Mouse (Mus musculus) CH12.LX (cell line): ENCODE results near the gene Hist1h2be. TPM values are rescaled to one million over a fixed set of nuclear protein-coding genes. Genes with fewer than 3 reads are reported as not detected.
A peak's percentile ranks its signal among the peaks of the same experiment; 100 is the strongest.
"Not testable (repeated sequence)": the region's sequence is repeated elsewhere in the genome, so short reads cannot be mapped to it uniquely, and the experiment has no call there.

Experiments
- DNase-seq: peaks from one replicate; pipeline ENCODE4 v3.0.0-alpha.2; 2013; ENCODE audit errors: extremely low read depth
- H3K27ac ChIP-seq: 2 replicates; pipeline ENCODE4 v1.5.1; 2012; ENCODE audit warnings: low read depth, mild to moderate bottlenecking, control low read depth, moderate library complexity; ENCODE audit not compliant: insufficient read depth
- H3K27me3 ChIP-seq: replicated peaks from 2 replicates; pipeline ENCODE3; 2012; ENCODE audit warnings: inconsistent platforms
- H3K36me3 ChIP-seq, 2 experiments: replicated peaks in 1 of 2; 2 replicates each; pipeline versions ENCODE3 to v1.6.1; 2012; ENCODE audit warnings: inconsistent platforms in 1 of 2, low read length in 1 of 2, mild to moderate bottlenecking in 1 of 2, mixed read lengths in 1 of 2, moderate library complexity in 1 of 2; ENCODE audit not compliant: control insufficient read depth in 1 of 2, insufficient read depth in 1 of 2
- H3K4me1 ChIP-seq, 2 experiments: 2 replicates each; pipeline ENCODE4 v1.6.1; 2012; ENCODE audit warnings: inconsistent platforms in 1 of 2, moderate library complexity in 1 of 2; ENCODE audit not compliant: insufficient read depth in 2 of 2, control insufficient read depth in 1 of 2
- H3K4me2 ChIP-seq: 2 replicates; pipeline ENCODE4 v1.6.1; 2012; ENCODE audit warnings: low read depth, mild to moderate bottlenecking, control low read depth; ENCODE audit not compliant: poor library complexity, insufficient read depth, severe bottlenecking
- H3K4me3 ChIP-seq, 3 experiments: fragments of 150-350 bp in 1 of 3; sonication (generic) in 1 of 3; replicated peaks in 1 of 3; 2 replicates each; pipeline versions ENCODE3 to v1.5.1; 2011 to 2012; ENCODE audit warnings: low read depth in 2 of 3, low read length in 2 of 3, mild to moderate bottlenecking in 2 of 3, moderate library complexity in 2 of 3, control low read depth in 1 of 3, improper control_type of control experiment in 1 of 3, inconsistent platforms in 1 of 3, mixed read lengths in 1 of 3; ENCODE audit not compliant: poor library complexity in 1 of 3
- H3K79me2 ChIP-seq: replicated peaks from 2 replicates; pipeline ENCODE4 v1.6.1; 2012; ENCODE audit warnings: mild to moderate bottlenecking, moderate library complexity; ENCODE audit not compliant: control insufficient read depth, poor library complexity, insufficient read depth, severe bottlenecking; ENCODE audit errors: extremely low read depth
- H3K9ac ChIP-seq: 2 replicates; pipeline ENCODE4 v1.6.1; 2012; ENCODE audit warnings: low read depth, mild to moderate bottlenecking, control low read depth, moderate library complexity; ENCODE audit not compliant: insufficient read depth
- H3K9me3 ChIP-seq: replicated peaks from 2 replicates; pipeline ENCODE3; 2012; ENCODE audit warnings: low read length, inconsistent platforms, mixed read lengths
- BHLHE40 ChIP-seq: IDR thresholded peaks from 2 replicates; pipeline ENCODE4 v1.6.1; 2011; ENCODE audit warnings: mild to moderate bottlenecking, low read depth, low read length, improper control_type of control experiment
- CTCF ChIP-seq, 2 experiments: IDR thresholded peaks in 1 of 2; conservative IDR thresholded peaks in 1 of 2; 2 replicates each; pipeline ENCODE4 v1.5.1; 2011 to 2012; ENCODE audit warnings: low read depth in 2 of 2, low read length in 2 of 2, improper control_type of control experiment in 1 of 2, inconsistent platforms in 1 of 2, mild to moderate bottlenecking in 1 of 2, moderate library complexity in 1 of 2
- ELF1 ChIP-seq: IDR thresholded peaks from 2 replicates; pipeline ENCODE4 v1.6.1; 2014; ENCODE audit warnings: low read depth, mild to moderate bottlenecking, inconsistent platforms, low read length, improper control_type of control experiment
- ETS1 ChIP-seq: conservative IDR thresholded peaks from 2 replicates; pipeline ENCODE4 v1.6.1; 2012; ENCODE audit warnings: low read depth, mild to moderate bottlenecking, inconsistent platforms, low read length, improper control_type of control experiment, moderate library complexity
- IRF4 ChIP-seq: IDR thresholded peaks from 2 replicates; pipeline ENCODE4 v1.6.1; 2014; ENCODE audit warnings: low read depth, mild to moderate bottlenecking, inconsistent platforms, low read length, improper control_type of control experiment
- JUN ChIP-seq: IDR thresholded peaks from 2 replicates; pipeline ENCODE4 v1.6.1; 2011; ENCODE audit warnings: low read depth, mild to moderate bottlenecking, low read length, improper control_type of control experiment, moderate library complexity; ENCODE audit not compliant: insufficient read depth
- MYC ChIP-seq: IDR thresholded peaks from 2 replicates; pipeline ENCODE4 v1.6.1; 2011; ENCODE audit warnings: low read depth, mild to moderate bottlenecking, improper control_type of control experiment, low read length
- POLR2A ChIP-seq: IDR thresholded peaks from 2 replicates; pipeline ENCODE4 v1.6.1; 2011; ENCODE audit warnings: low read depth, mild to moderate bottlenecking, improper control_type of control experiment, low read length
- RCOR1 ChIP-seq: conservative IDR thresholded peaks from 2 replicates; pipeline ENCODE4 v1.6.1; 2012; ENCODE audit warnings: low read depth, mild to moderate bottlenecking, inconsistent platforms, low read length, improper control_type of control experiment
- UBTF ChIP-seq: IDR thresholded peaks from 2 replicates; pipeline ENCODE4 v1.6.1; 2012; ENCODE audit warnings: low read depth, mild to moderate bottlenecking, inconsistent platforms, low read length, improper control_type of control experiment, moderate library complexity
- USF2 ChIP-seq: conservative IDR thresholded peaks from 2 replicates; pipeline ENCODE4 v1.6.1; 2011; ENCODE audit warnings: low read depth, low read length, improper control_type of control experiment
- ZNF384 ChIP-seq: IDR thresholded peaks from 2 replicates; pipeline ENCODE4 v1.6.1; 2012; ENCODE audit warnings: low read depth, low read length, improper control_type of control experiment, inconsistent platforms
- dilution Hi-C: fragments of 300-500 bp; cut with MboI; formaldehyde crosslinking; loops from 2 replicates; pipeline ENCODE4 v1.14.3; 2020; ENCODE audit warnings: low sequenced_read_pairs; ENCODE audit not compliant: extremely low pct_unique_long_range_greater_than_20kb, extremely low pct_ligation_motif_present
- in situ Hi-C: fragments of 300-500 bp; cut with MboI; formaldehyde crosslinking; loops from 3 replicates; pipeline ENCODE4 v1.14.3; 2019; ENCODE audit warnings: low sequenced_read_pairs, low pct_ligation_motif_present, low pct_unique_long_range_greater_than_20kb, mixed read lengths
- polyA plus RNA-seq: library from polyadenylated mRNA; unstranded; fragments of >175 nt; gene quantifications from 2 replicates; pipeline ENCODE4 v1.2.1, GENCODE M21; 2012; ENCODE audit warnings: low read depth; ENCODE audit not compliant: insufficient read length
- total RNA-seq, 2 experiments: library from RNA; depleted of rRNA; stranded (reverse); fragments of 300-350 nt in 1 of 2; fragments of >200 nt in 1 of 2; gene quantifications; 2 replicates each; pipeline ENCODE4 v1.2.3; 2012 to 2014

Gene Hist1h2be
- total and polyA plus RNA-seq, 3 experiments: 0.70 to 282 (median 4.7) TPM

GRCm38 (mm10) chr13:23561883-23562659 is 58.9 kb downstream of the Hist1h2be start, which contains the start of gene Hist1h3e (continued):
- peak; percentile 41; the same call in 1 of the 2 replicates for TF ChIP-seq BHLHE40
- peak; percentile 25; the same call in 1 of the 2 replicates for TF ChIP-seq MYC
- peak; percentile 95 for TF ChIP-seq UBTF
- peak; percentile 99 for TF ChIP-seq ELF1
- 0 out of 2 replicates have a peak, but pooled peaks have one; percentile 58 for TF ChIP-seq RCOR1
- TF ChIP-seq, all 38 proteins: peak for 25; not testable (repeated sequence) for 13

GRCm38 (mm10) chr13:23561531-23561882 is 59.4 kb downstream of the Hist1h2be start:
- H3K79me2 ChIP-seq, H3K4me2 ChIP-seq, DNase-seq, H3K27me3 ChIP-seq, H3K36me3 ChIP-seq, H3K9me3 ChIP-seq, dilution Hi-C loops: not testable (repeated sequence)
- Histone ChIP-seq H3K4me1 (peaks cover 3 to 30% of the 10 kb centered on the region in 2 experiments; a peak in 2 of 4 replicates), H3K27ac (peak overlapping the region; percentile 71), H3K4me3 (peak overlapping the region in 2 of 3 experiments; percentile 34 to 36), H3K9ac (peak overlapping the region; percentile 60; the same call in 1 of the 2 replicates)
- in situ Hi-C loops: loop anchor here (25.0 kb wide), 1 partner anchor 1824 kb away; the partner anchor contains the start of gene Hist1h4j

GRCm38 (mm10) chr13:23560699-23561098 is 60.2 kb downstream of the Hist1h2be start:
- not testable (repeated sequence) for H3K4me3 ChIP-seq, H3K27me3 ChIP-seq, H3K9ac ChIP-seq, H3K9me3 ChIP-seq, H3K4me2 ChIP-seq, DNase-seq
- TF ChIP-seq POLR2A: peak; percentile 40; the same call in 1 of the 2 replicates
- peak; percentile 37; the same call in 1 of the 2 replicates for TF ChIP-seq ZNF384
- TF ChIP-seq, all 38 proteins: peak for 2; not testable (repeated sequence) for 36
- H3K27ac ChIP-seq, H3K79me2 ChIP-seq, H3K36me3 ChIP-seq, dilution Hi-C loops: not testable (repeated sequence)
- in situ Hi-C loops: loop anchor here (25.0 kb wide), 1 partner anchor 1823 kb away; the partner anchor contains the start of gene Hist1h4j
- H3K4me1 ChIP-seq: peaks cover 3 to 30% of the 10 kb centered on the region in 2 experiments; a peak in 2 of 4 replicates

GRCm38 (mm10) chr13:23556906-23557305 is 64.0 kb downstream of the Hist1h2be start:
- H3K4me2 ChIP-seq: peak overlapping the region; percentile 74
- no peaks in the 10 kb centered on the region for H3K36me3 ChIP-seq
- H3K27me3 ChIP-seq: no peaks in the 10 kb centered on the region
- no peak for TF ChIP-seq POLR2A
- no peak for TF ChIP-seq CTCF (conservative IDR thresholded peaks at IDR 0.05 in 1 of 2, IDR thresholded peaks at IDR 0.05 in 1 of 2; ENCODE audit: low read depth in 2 of 2, low read length in 2 of 2)
- no peak for TF ChIP-seq USF2
- no peak for TF ChIP-seq ETS1
- TF ChIP-seq IRF4: no peak
- TF ChIP-seq JUN: no peak
- no peak overlapping the region for H3K4me3 ChIP-seq
- H3K9me3 ChIP-seq: no peaks in the 10 kb centered on the region
- peaks cover 4 to 23% of the 10 kb centered on the region in 2 experiments; a peak in 3 of 4 replicates for H3K4me1 ChIP-seq
- H3K9ac ChIP-seq: peak overlapping the region; percentile 58; the same call in 1 of the 2 replicates
- H3K79me2 ChIP-seq: no peaks in the 10 kb centered on the region
- in situ Hi-C loops (loop anchor here (25.0 kb wide), 1 partner anchor 1820 kb away; the partner anchor contains the start of gene Hist1h4j), dilution Hi-C loops (no loop called here)
- DNase-seq: no peak
- peak overlapping the region; percentile 70 for H3K27ac ChIP-seq
